Mouse (Mus musculus): ENCODE measurements at regions not wholly inside any gene's neighbourhood (a gene's known extent, or its start where the extent isn't known, plus 50 kb on each side); places are given as distances from the start of the nearest gene placed in this dataset.
"Not testable (repeated sequence)": the region's sequence is repeated elsewhere in the genome, so short reads cannot be mapped to it uniquely, and the experiment has no call there.

DNA sequence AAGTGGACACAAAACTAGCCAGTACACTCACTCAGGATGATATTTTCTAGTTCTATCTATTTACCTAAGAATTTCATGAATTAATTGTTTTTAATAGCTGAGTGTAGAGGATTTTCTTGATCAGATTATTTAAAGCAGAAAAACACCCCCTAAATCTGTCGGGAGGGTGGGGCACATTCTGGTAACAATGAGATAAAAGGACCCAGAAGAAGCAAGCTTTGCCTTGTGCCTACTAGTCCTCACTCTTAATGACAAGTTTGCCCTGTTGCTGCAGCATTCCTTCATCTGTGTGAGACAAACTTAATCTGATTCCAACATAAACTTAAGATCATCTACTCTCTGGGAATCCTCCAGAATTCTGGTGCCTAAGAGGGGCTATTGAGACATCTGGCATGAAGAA is 288.1 kb downstream of the Pcsk1 start:
- no peak for TF ChIP-seq CTCF (IDR thresholded peaks at IDR 0.05; ENCODE audit: low read depth)
- Histone ChIP-seq H3K27me3 (ENCODE audit: insufficient read depth, low read length) (no peaks in the 10 kb centered on the region), H3K4me3 (ENCODE audit: low read length) (no peak overlapping the region), H3K9me3 (ENCODE audit: low read length) (no peaks in the 10 kb centered on the region), H3K27ac (no peak overlapping the region), H3K4me1 (ENCODE audit: insufficient read depth, low read length) (no peaks in the 10 kb centered on the region), H3K9ac (replicated peaks; ENCODE audit: low read length) (no peak overlapping the region), H3K4me2 (ENCODE audit: low read depth, low read length) (no peak overlapping the region), H3K36me3 (ENCODE audit: insufficient read depth, low read length) (no peaks in the 10 kb centered on the region)
- 82% methylated on average over 1 of the region's 1 CpGs for WGBS
- DNase-seq (ENCODE audit: low spot score) (no peak), ATAC-seq (no peak)

DNA sequence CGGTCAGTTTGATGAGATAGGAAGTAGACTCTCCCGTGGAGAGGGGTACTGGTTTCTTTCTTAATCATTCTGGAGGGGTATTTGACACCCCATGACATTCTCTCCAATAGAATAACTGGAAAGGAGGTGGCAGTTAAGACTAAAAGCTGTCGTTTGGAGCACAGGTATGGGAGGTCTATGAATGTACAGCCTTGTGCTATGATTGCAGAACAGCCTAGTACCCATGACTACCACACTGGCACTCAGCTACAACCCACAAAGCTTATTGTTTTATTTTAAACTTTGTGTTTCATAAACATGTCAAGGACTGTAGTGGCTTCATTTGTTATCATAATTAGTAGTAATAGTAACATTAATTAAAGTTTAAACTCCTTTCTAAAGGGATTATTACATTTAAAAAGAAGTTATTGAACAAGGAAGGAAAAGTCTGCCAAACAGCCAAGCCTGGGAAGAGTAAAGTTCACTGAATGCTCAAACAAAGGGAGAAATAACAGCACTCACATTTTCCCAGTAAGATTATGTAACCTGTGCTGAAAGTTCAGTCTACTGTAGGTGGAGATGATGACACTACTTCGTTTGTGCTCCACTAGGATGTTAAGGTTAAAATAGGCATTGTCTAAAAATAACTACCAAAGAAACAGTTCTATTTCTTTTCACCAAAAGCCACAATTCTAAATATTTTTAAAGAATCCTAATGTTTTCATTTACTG is 295.2 kb downstream of the Pcsk1 start:
- TF ChIP-seq CTCF (IDR thresholded peaks at IDR 0.05; ENCODE audit: low read depth) = no peak
- no peak for ATAC-seq
- no peak overlapping the region for H3K27ac ChIP-seq
- H3K27me3 ChIP-seq (ENCODE audit: insufficient read depth, low read length) = no peaks in the 10 kb centered on the region
- 72% methylated on average over 4 of the region's 4 CpGs for WGBS
- H3K9me3 ChIP-seq (ENCODE audit: low read length) = no peaks in the 10 kb centered on the region
- H3K4me2 ChIP-seq (ENCODE audit: low read depth, low read length) = no peak overlapping the region
- H3K4me1 ChIP-seq (ENCODE audit: insufficient read depth, low read length) = no peaks in the 10 kb centered on the region
- H3K9ac ChIP-seq (replicated peaks; ENCODE audit: low read length) = no peak overlapping the region
- no peaks in the 10 kb centered on the region for H3K36me3 ChIP-seq (ENCODE audit: insufficient read depth, low read length)
- H3K4me3 ChIP-seq (ENCODE audit: low read length) = no peak overlapping the region
- DNase-seq (ENCODE audit: low spot score) = no peak

DNA sequence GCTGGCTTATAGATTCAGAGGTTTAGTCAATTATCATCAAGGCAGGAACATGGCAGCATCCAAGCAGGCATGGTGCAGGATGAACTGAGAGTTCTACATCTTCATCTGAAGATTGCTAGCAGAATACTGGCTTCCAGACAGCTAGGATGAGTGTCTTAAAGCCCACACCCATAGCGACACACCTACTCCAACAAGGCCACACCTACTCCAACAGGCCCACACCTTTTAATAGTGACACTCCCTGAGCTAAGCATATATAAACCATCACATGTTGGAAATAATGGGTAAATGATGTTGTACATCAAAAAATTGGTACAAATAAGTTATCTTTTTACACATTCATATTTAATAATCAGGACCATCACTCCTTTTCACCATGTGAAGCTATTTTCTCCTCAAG is 299.6 kb downstream of the Pcsk1 start:
- Histone ChIP-seq H3K27ac (no peak overlapping the region), H3K4me3 (ENCODE audit: low read length) (no peak overlapping the region), H3K9me3 (ENCODE audit: low read length) (no peaks in the 10 kb centered on the region), H3K4me1 (ENCODE audit: insufficient read depth, low read length) (no peaks in the 10 kb centered on the region), H3K36me3 (ENCODE audit: insufficient read depth, low read length) (no peaks in the 10 kb centered on the region), H3K4me2 (ENCODE audit: low read depth, low read length) (no peak overlapping the region), H3K27me3 (ENCODE audit: insufficient read depth, low read length) (no peaks in the 10 kb centered on the region), H3K9ac (replicated peaks; ENCODE audit: low read length) (no peak overlapping the region)
- WGBS = 91% methylated on average over 1 of the region's 1 CpGs
- ATAC-seq (no peak), DNase-seq (ENCODE audit: low spot score) (no peak)
- TF ChIP-seq CTCF (IDR thresholded peaks at IDR 0.05; ENCODE audit: low read depth) = no peak

DNA sequence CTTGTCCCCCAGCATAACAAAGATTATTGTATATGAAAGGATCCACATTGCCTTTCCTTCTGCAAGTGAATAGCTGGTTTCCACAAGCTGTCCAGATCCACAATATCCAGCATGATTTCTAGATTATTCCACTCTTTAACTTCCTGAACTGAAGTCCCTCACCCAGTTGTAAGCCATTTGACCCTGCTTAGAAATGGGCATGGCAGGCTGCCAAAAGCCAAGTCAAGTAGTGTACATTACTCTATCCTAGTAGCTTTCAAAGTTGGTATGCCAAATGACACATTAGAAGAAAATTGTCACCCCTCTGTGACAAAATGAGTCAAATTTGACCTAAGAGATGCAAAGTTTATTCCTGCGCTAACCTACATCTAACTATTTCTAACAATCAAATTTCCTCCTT is 300.6 kb downstream of the Pcsk1 start:
- no peaks in the 10 kb centered on the region for H3K27me3 ChIP-seq (ENCODE audit: insufficient read depth, low read length)
- DNase-seq (ENCODE audit: low spot score) (no peak), ATAC-seq (no peak)
- no peak overlapping the region for H3K9ac ChIP-seq (replicated peaks; ENCODE audit: low read length)
- no peak overlapping the region for H3K4me2 ChIP-seq (ENCODE audit: low read depth, low read length)
- no peak for TF ChIP-seq CTCF (IDR thresholded peaks at IDR 0.05; ENCODE audit: low read depth)
- 98% methylated on average over 1 of the region's 1 CpGs for WGBS
- H3K4me3 ChIP-seq (ENCODE audit: low read length) = no peak overlapping the region
- no peaks in the 10 kb centered on the region for H3K9me3 ChIP-seq (ENCODE audit: low read length)
- H3K4me1 ChIP-seq (ENCODE audit: insufficient read depth, low read length) = no peaks in the 10 kb centered on the region
- no peaks in the 10 kb centered on the region for H3K36me3 ChIP-seq (ENCODE audit: insufficient read depth, low read length)
- no peak overlapping the region for H3K27ac ChIP-seq

DNA sequence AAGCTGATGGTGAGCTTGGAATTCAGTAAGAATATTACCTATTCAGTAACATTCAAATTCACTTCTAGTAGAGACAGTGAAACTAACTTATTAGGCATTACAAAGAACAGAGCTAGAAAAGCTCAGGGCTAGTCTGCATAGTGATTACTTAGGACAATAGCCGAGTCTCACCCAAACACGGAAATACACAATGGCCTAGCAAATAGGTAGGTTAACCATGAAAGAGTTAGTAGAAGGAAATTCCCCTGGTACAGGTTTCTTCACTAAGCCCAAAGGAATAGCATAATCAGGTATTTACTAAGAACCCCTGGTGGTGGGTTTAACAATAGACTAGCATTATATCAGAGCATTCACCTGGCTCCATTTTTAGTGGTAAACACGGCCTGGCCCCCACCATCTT is 306.7 kb upstream of the Ell2 start:
- H3K4me1 ChIP-seq (ENCODE audit: insufficient read depth, low read length); H3K27ac ChIP-seq; H3K27me3 ChIP-seq (ENCODE audit: insufficient read depth, low read length); H3K9ac ChIP-seq (replicated peaks; ENCODE audit: low read length); H3K4me2 ChIP-seq (ENCODE audit: low read depth, low read length); DNase-seq (ENCODE audit: low spot score); H3K9me3 ChIP-seq (ENCODE audit: low read length); ATAC-seq; H3K36me3 ChIP-seq (ENCODE audit: insufficient read depth, low read length); H3K4me3 ChIP-seq (ENCODE audit: low read length): not testable (repeated sequence)
- WGBS = 86% methylated on average over 3 of the region's 3 CpGs

DNA sequence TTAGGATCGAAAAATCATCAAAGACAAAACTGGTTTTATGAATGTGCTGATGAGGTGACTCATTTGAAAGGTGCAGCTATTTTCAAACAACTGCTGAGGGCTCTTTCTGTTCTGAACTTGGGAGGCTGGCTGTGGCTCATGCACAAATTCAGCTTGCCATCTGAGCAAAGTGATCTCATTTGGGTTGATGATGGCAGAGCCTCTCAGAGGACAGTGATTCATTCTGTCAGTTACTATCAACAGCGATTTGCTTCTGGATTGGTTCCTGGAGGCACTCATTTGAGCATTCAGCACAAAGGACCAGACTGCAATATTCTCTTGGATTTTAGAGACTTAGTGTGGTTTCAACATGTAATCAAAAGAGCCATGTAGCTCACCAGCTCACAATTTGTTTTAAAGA is 285.8 kb upstream of the Ell2 start:
- H3K4me1 ChIP-seq (ENCODE audit: insufficient read depth, low read length) = no peaks in the 10 kb centered on the region
- no peak for TF ChIP-seq CTCF (IDR thresholded peaks at IDR 0.05; ENCODE audit: low read depth)
- no peaks in the 10 kb centered on the region for H3K27me3 ChIP-seq (ENCODE audit: insufficient read depth, low read length)
- no peak overlapping the region for H3K9ac ChIP-seq (replicated peaks; ENCODE audit: low read length)
- H3K27ac ChIP-seq = no peak overlapping the region
- WGBS = 84% methylated on average over 2 of the region's 2 CpGs
- no peak overlapping the region for H3K4me3 ChIP-seq (ENCODE audit: low read length)
- no peak for ATAC-seq
- DNase-seq (ENCODE audit: low spot score) = peak; percentile 4
- H3K36me3 ChIP-seq (ENCODE audit: insufficient read depth, low read length) = no peaks in the 10 kb centered on the region
- no peaks in the 10 kb centered on the region for H3K9me3 ChIP-seq (ENCODE audit: low read length)
- H3K4me2 ChIP-seq (ENCODE audit: low read depth, low read length) = no peak overlapping the region

DNA sequence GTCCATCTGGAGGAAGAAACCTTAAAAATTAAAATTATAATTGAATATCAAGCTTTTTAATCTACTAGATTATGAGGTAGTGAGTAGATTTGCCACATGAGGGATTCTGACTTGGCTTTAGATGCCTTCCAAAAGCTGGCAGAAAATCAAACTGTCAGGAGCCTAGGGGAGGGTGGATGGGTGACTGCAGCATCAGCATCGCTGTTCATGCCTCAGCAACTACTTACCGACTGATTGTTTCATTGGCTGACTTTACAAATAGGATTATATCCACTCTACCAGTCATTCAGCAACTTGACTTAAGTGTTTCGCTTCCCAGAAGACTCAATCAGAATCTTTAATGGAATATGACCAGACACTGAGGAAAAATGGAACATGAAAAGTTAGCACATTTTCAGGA is 279.6 kb upstream of the Ell2 start:
- Histone ChIP-seq H3K27me3 (ENCODE audit: insufficient read depth, low read length) (no peaks in the 10 kb centered on the region), H3K9me3 (ENCODE audit: low read length) (no peaks in the 10 kb centered on the region), H3K9ac (replicated peaks; ENCODE audit: low read length) (no peak overlapping the region), H3K4me2 (ENCODE audit: low read depth, low read length) (no peak overlapping the region), H3K27ac (no peak overlapping the region), H3K4me1 (ENCODE audit: insufficient read depth, low read length) (no peaks in the 10 kb centered on the region), H3K36me3 (ENCODE audit: insufficient read depth, low read length) (no peaks in the 10 kb centered on the region), H3K4me3 (ENCODE audit: low read length) (no peak overlapping the region)
- DNase-seq (ENCODE audit: low spot score) = peak; percentile 85
- 32% methylated on average over 3 of the region's 3 CpGs for WGBS
- TF ChIP-seq CTCF (IDR thresholded peaks at IDR 0.05; ENCODE audit: low read depth) = no peak
- ATAC-seq = peak; percentile 84
